Mouse (Mus musculus) brain, embryonic 18.5 days (tissue): ENCODE results near the gene Rft1.

Source experiments
- DNase-seq: peaks from one replicate; pipeline ENCODE4 v3.0.0-alpha.2; 2012; ENCODE audit warnings: low read depth, low spot score

Gene Rft1

GRCm38 (mm10) chr14:30719514-30719913, 65.4 kb downstream of the Rft1 start:
- no peak for DNase-seq

- no peak for DNase-seq
Observed at GRCm38 (mm10) chr14:30721850-30722249, 67.7 kb downstream of the Rft1 start.

- no peak for DNase-seq
Observed at GRCm38 (mm10) chr14:30722406-30722805, 68.2 kb downstream of the Rft1 start.

- no peak for DNase-seq
Observed at GRCm38 (mm10) chr14:30731896-30732295, 77.7 kb downstream of the Rft1 start.

- no peak for DNase-seq
Observed at GRCm38 (mm10) chr14:30734665-30735064, 80.5 kb downstream of the Rft1 start.

GRCm38 (mm10) chr14:30735810-30736209, 81.7 kb downstream of the Rft1 start:
- no peak for DNase-seq

- no peak for DNase-seq
Observed at GRCm38 (mm10) chr14:30736413-30736812, 82.3 kb downstream of the Rft1 start.
